Mouse (Mus musculus) embryo, embryonic 10 days (tissue): ENCODE data around the gene Ttc5.
"Not testable (repeated sequence)": the region's sequence is repeated elsewhere in the genome, so short reads cannot be mapped to it uniquely, and the experiment has no call there.

ENCODE experiments used
- DNase-seq: peaks from one replicate; pipeline ENCODE4 v3.0.0-alpha.2; 2015; ENCODE audit warnings: low spot score

Ttc5 gene

DNA sequence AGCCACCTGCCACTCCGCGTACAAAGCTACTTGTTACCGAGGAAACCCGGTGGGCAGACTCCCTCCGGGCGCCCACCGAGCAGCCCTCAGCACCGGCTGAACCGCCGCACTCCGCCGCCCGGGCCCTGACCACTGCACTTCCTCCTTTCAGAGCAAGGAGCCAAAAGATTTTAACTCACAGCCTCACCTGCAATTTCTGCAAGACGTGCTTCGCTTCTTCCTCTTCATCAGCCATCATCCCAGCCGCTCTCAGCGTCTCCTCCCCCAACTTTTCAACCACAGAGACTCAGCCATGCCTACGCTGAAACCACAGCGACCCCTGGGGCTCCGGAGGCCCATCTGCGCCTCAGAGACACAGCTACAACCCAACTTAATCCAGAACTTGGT lies at the start of gene Ttc5:
Ttc5 (minus strand) TSS at position 269 of the 387 bp plus-strand sequence.
- peak; percentile 89 for DNase-seq

DNA sequence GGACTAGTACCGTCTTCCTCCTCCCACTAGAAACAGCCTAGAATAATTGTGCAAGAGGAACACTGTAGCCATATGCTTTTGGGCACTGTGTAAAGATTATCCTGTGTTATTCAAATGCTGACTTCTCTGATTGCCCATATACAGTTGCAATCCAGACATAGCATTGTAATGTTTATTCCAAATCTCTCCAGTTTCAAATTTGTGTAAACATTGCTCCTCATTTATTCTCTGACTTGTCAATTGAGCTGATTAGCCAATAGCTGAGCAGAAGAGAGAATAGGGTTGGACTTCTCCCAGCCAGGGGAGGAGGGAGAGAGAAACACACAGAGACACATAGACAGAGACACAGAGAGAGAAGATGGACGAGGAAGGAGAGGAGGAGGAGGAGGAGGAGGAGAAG lies 49.1 kb upstream of the Ttc5 start:
- DNase-seq: no peak

DNA sequence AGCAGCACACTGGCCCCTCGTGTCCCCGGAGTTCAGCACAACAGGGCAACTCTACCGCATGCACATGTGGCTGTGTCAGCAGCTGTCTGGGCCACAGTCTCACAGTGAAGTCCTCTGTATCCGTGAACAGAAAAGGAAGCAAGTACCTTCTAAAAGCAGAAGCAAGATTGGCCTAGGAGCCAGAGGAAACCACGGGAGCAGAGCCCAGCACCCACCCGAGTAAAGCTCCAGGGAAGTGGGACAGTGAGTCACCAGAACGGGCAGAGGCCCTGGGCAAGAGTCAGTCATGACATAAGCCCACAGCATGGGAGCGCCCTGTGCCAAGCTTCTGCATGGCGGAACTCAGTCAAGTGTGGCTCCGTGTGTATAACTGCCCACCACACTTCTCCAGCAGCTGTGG lies 48.6 kb upstream of the Ttc5 start:
- DNase-seq: no peak

DNA sequence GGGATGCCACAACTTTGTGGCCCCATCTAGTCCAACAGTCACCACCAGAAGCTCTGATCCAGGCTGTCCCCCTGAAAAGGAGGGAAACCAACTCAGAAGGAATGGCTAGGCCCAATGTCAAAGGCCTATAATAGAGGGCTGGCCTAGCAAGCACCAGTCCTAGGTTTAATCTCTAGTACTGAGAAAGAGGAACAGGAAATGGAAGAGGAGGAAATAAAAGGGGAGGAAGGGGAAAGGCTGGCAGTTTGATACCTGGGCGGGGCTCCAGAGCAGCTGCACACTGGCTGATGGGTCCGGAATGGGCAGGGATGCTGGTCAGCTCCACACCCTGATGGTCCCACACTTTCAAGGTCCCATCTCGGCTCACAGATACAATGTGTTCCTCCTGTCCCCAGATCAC lies 44.6 kb upstream of the Ttc5 start:
- DNase-seq: no peak

DNA sequence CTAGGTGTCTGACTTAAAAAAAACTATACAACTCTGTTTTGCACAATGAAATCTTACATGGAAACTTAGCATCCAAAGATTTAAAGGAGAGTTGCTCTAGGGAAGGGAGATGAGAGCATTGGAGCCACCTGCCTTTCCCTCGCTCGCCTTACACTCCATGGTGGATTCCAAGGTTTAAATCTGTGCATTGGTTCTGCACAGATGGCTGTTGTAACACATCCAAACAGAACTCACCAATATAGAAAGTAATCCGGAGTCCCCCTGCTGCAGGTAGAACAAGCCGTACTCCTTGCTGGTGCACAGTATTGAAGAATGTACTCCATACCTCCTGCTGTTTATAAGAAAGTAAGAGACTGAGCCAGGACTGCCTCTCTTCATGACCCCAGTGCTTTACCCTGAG lies 41.3 kb upstream of the Ttc5 start:
- DNase-seq: no peak

DNA sequence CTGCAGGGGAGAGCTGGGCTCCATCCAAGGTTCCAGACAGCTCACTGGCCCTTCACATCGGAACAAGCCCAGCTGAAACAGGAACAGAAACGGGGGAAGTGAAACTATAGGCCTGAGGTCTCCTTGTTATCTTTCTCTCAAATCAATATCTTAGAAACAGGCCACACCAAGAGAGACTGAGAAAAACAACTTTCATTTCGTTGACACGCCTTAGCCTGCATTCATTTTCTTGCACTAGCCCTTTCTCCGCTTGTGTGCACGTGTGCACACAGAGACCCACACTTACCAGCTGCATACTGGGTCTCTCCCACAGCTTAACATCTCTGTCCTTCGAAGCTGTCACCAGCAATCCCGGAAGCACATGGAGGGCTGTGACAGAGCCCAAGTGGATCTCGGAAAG lies 38.9 kb upstream of the Ttc5 start:
- no peak for DNase-seq

DNA sequence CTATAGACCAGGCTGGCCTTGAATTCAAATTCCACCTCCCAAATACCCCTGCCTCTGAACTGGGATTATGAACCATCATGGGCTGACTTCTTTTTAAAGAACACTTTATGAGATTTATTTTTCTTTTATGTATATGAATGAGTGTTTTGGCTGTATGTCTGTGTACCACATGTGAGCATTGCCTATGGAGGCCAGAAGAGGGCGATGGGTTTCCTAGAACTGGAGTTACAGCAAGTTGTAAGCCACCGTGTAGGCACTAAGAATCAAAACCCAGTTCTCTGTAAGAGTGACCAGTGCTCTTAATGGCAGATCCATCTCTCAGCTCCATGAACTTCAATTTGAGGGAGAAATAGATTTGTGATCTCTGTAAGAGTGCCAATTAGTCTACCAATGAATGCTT lies 37.9 kb upstream of the Ttc5 start:
- DNase-seq: no peak

DNA sequence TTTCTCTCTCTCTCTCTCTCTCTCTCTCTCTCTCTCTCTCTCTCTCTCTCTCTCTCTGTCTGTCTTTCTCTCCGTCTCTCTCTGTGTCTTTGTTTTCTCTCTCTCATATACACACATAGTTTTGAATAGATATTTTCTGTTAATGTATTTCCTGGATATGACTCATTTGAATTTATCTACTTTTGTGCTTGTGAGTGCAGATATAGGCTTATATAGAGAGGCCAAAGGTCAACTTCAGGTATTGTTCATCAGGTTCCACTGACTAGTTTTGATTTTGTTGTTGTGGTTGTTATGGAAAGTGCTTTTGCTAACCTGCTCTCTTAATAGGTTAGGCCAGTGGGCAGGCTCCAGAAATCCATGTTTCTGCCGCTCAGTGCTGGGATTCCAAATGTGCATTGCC lies 27.7 kb upstream of the Ttc5 start:
- DNase-seq: no peak

DNA sequence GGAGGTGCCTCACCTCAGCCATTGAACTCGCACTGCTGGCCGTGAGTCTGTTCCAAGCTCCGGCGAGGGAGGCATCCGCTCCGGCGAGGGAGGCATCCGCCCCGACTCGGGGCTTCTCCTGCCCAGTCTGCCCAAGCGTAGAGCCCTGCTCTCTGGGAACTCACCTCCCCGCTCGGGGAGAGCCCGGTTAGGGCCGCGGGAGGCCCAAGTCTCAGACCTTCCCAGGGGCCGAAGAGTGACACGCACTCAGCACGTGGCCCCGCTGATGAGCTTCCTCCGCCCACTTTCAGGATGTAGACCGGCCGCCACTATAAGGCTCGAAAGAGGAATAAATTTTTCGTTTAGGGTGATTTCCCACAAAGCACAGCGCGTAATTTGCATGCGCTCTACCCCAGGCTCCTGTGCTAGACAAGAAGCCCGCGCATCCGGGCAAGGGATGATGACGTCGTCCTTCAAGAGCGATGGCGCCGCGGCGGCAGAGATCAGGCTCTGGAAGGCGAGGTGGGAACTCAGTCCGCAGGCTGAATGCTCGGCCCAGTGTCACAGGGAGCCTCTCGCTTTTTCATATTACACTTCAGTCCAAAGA lies 22.3 kb upstream of the Ttc5 start, which contains the start of the genes Ccnb1ip1 and Parp2:
Ccnb1ip1 (minus strand) TSS at position 246 of the 586 bp plus-strand sequence.
Parp2 (plus strand) TSS at position 355 of the 586 bp plus-strand sequence.
- peak; percentile 96 for DNase-seq

DNA sequence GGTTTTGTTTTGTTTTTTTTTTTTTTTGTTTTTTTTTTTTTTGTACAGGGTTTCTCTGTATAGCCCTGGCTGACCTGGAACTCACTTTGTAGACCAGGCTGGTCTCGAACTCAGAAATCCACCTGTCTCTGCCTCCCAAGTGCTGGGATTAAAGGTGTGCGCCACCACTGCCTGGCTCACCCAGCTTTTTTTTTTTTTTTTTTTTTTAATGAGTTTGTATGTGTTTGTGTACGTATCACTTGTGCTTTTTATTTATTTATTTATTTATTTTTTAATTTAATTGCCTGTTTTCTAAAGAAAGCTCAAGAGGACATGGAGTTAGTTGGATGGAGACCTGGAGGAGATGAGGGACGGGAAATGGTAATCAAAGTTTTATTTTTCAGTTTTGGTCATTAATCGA lies 21.1 kb upstream of the Ttc5 start:
- not testable (repeated sequence) for DNase-seq

DNA sequence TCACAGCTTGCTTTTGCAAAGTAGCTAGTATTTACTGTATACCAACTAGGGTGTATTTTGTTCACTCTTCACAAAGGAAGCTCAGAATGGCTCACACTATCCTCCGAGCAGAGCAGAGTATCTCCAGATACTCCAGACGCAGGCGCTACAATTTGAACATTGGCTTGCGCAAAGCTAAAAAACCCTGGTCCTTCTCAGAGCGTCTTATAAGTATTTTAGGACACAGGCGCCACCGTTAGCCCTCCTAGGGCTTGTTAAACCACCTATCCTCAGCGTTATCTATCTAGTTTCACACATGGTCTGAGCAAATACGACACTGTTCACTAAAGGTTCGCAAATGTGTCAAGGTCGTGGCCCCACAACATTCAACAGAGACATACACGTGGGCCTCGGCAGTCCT lies 19.4 kb upstream of the Ttc5 start:
- DNase-seq: no peak

DNA sequence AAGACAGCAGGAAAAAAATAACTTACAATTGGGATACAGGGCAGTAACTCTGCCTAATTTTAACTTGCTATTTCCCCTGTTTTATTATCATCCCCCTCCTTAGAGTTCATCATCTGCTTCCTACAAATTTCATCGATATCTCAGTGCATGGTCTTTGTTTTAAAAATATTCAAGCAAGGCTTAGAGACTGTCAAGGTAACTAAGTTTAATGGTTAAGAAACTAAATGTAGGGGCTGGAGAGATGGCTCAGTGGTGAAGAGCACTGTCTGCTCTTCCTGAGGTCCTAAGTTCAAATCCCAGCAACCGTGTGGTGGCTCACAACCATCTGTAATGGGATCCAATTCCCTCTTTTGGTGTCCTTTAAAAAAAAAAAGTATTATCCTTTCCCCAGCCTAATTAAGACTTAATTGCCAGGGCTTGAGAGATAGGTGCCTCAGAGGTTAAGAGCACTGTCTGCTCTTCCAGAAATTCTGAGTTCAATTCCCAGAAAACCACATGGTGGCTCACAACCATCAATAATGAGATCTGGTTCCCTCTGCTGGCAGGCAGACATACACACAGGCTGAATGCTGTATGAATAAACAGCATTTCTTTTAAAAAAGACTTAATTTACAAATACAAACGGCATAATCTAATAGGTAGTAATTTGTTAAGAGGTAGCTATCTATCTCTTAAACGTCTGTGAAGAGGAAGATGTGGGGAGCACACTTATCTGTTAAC lies 17.7 kb upstream of the Ttc5 start:
- DNase-seq: peak; percentile 46

DNA sequence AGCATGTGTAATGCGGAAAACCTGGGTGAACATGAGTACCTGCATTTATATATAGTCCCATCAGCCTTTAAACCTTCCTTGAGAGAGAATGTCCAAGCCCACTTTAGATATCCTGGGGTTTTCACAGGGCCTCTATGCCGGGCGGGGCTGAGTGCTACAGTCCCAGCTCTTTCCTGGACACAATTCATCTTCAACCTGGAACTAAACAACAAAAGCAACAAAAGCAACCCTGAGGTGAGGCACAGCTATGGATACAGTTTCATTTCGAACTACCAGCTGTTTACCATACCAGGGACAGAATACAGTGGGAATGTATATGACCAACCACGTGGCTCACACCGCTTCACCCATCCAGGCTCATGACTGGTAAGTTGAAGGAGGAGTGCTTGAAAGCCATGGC lies 17.1 kb upstream of the Ttc5 start:
- DNase-seq: no peak

DNA sequence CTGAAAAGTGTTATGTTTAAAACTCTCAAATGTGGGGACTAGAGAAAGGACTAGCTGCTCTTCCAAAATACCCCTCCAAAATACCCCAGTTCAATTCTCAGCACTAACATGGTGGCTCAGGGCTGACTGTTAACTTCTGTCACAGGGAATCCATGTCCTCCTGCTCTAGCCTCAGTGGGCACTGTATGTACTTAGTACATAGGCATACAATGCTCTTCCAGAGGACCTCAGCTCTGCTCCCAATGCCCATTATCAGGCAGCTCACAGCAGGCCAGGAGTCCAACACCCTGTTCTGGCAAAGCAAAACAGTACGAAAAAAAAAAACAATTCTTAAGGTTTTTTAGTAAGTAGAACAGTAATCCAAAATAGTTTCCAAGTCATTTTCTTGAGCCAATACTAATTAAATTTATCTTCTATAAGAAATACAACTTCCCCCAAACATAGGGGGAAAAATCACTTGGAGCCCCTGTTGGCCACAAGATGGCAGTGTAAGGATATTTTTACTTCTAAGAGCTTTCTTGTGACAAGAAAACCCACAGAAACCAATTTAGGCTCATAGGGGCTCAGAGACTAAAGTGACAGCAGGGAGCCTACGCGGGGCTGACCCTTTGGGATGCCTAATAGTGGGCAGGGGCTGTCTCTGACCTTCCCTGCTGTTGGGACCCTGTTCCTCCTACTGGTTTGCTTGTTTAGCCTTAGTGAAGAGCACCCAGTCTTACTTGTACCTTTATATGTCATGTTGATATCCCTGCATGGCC lies 14.4 kb upstream of the Ttc5 start:
- peak; percentile 70 for DNase-seq

DNA sequence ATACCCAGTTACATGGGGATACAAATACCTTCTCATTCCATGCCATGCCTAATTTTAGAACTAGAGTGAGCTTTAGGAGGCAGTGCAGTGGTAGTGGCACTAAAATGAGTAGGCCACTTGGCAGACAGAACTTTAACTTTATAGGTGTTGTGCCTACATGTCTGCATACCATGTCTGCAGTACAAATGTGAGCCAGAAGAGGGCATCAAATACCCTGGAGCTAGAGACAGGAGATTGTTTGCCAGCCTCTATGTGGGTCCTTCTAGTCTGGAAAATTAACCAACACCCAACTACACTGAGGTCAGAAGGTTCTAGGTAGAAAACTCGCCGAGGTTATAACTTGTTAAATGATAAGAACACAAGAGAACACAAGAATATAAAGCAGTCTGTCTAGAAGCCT lies 13.2 kb upstream of the Ttc5 start:
- DNase-seq: no peak

DNA sequence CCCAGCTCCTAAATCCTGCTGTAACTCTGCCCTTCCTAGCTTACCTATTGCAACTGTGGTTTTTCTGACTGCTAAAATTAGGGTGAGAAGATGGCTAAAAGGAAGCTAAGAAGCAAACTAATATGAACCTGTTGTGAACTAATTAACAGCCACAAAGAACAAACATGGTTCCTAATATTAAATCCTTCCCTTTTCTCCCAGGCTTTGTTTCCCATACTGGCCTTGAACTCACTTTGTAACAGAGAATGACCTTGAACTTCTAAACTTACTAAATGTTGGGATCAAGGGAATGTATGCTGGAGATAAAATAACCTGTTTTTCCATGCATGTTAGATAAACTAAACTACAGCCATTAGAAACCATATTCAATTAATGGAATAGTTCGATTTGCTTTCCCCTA lies 11.1 kb upstream of the Ttc5 start:
- DNase-seq: no peak

DNA sequence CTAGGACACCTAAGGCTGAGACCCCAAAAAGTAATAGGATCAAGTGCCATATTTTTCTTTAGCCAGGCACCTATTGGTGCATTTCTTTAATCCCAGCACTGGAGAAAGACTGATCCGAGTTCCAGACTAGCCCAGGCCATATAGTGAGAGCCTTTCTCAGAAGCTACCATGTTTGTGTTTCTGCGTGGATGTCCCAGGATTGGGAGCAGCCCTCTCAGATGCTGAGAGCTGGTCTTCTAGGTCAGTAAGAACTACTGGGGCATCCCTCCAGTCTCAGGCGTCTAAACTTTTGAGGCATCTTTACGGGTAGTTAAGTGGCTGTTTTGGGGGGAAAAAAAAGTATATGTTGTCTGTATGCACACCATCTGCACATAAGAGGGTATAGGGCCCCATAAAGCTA lies 10.6 kb upstream of the Ttc5 start:
- DNase-seq: no peak

DNA sequence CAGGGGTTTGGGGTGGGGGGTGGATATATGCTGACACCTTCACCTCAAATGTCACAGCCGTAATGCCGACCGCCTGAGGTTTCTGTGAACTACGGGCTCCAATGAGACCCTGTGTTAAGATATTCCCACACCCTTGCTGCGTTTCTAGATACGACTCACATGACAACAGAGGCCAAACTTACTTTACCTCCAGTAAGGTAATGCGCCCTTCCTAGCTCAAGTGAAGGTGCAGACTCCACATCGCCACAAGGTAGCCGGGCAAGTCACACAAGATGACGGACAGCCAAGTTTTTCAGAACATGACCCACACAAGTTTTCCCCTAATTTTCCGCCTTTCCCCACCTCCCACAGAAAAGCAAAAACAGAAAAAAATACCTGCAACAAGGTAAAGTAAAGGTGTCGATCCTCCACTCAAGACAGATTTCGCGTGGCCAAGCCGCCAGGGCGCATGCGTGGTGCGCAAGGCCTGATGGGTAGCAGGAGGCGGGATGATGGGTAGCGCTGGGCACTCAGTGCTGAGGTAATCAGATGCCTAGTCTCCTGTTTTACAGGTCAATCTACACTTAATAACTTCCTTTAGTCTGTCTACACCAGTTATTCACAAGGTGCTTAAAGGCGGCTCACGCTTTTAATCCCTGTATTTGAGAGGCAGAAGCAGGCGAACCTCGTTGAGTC lies 10.1 kb upstream of the Ttc5 start:
- DNase-seq: no peak

DNA sequence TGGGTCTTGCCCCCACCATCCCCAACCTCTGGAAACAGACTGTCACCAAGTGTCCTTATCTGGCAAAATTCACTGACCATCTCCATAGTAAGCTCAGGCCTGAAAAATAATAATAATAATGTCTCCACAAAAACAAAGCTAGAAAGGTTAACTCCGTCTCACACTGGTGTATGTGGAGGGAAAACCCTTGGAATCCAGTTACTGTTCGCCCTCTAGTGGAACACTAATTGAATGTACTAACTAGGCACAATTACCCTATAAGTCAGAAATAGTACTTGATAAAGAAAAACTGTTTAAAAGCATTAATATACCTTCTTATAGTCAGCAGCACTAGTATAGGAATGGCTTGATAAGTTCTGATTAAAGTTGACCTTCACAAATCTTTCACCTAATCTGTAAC lies 2.8 kb upstream of the Ttc5 start:
- DNase-seq: peak; percentile 67

DNA sequence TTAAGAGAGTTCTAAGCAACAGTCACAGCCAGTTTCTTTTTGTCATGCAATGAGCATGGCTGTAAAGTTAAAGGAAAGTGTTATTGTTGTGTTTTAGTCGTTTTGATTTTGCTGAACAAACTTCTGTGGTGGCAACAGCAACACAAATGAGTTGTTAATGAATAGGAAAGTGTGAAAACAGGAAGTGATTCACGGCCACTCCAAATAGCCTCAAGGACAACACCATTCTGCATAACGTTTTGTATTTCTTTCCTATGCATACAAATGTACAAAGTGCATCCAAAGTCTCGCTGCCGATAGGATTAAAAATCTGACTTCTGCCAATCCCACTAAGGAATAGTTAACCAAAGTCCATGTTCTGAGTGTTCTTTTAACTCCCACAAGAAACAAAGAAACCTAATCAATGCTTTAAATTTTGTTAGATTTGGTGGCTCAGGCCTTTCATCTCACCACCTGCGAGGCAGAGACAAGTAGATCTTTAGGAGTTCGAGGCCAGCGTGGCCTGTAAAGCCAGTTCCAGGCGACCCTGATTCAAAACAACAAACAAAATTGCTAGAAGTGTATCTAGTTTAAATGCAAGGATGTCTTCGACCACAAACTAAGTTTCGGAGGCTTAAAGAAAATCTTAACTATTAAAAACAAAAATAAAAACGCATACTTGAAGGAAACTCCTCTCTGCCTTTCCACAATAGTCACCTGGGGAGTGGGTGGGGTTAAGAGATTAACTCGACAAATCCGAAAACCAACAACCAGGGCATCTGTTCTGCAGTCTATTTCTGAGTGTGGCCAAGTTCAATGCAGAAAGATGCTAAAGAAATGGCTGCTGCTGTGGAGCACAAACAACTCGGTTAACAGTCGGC lies 698 bp downstream of the Ttc5 start:
- DNase-seq: peak; percentile 21

DNA sequence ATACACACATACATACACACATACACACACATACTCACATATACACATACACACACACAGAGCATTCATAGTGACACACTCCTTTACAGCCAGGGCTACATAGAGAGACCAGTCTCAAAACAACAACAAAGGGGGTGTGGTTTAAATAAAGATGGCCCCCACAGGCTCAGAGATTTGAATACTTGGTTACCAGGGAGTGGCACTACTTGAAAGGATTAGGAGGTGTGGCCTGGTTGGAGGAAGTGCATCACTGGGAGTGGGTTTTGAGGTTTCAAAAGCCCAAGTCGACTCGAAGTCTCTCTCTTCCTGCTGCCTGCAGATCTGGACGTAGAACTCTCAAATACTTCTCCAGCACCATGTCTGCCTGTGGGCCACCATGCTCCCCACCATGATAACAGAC lies 3.2 kb downstream of the Ttc5 start:
- DNase-seq: no peak

DNA sequence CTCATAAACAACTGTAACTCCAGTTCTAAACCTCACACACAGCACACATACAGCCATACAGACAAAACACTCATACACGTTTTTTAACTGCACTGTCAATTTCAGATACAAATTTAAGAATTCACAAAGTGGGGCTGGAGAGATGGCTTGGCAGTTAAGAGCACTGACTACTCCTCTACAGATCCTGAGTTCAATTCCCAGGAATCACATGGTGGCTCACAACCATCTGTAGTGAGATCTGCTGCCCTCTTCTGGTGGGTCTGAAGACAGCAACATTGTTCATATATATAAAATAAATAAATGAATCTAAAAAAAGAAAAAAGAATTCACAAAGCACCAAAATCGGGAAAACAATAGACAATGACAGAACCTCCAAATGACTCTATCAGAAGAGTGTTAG lies 14.0 kb downstream of the Ttc5 start:
- peak; percentile 23 for DNase-seq
